Mouse (Mus musculus) intestine, embryonic 16.5 days (tissue): ENCODE data around the gene Fam83c. TPM values are rescaled to one million over a fixed set of nuclear protein-coding genes. Genes with fewer than 3 reads are reported as not detected.

Experiments
- ATAC-seq: fragments of 200-750 bp; cut with Nextera tagmentation; 2 replicates; pipeline ENCODE4 v1.8.0; 2017; ENCODE audit warnings: moderate TSS enrichment, moderate library complexity
- H3K27ac ChIP-seq: fragments of 300-500 bp; sonication (generic); 2 replicates; pipeline ENCODE4 v1.5.1; 2014; ENCODE audit warnings: mild to moderate bottlenecking, low read length
- H3K27me3 ChIP-seq: fragments of 300-500 bp; sonication (generic); replicated peaks from 2 replicates; pipeline ENCODE4 v1.6.1; 2014; ENCODE audit warnings: low read length, control low read depth, mixed read lengths; ENCODE audit not compliant: control insufficient read depth, insufficient read depth
- H3K36me3 ChIP-seq: fragments of 300-500 bp; sonication (generic); 2 replicates; pipeline ENCODE4 v1.6.1; 2014; ENCODE audit warnings: low read length, control low read depth; ENCODE audit not compliant: control insufficient read depth, insufficient read depth
- H3K4me1 ChIP-seq: fragments of 300-500 bp; sonication (generic); 2 replicates; pipeline ENCODE4 v1.6.1; 2014; ENCODE audit warnings: low read length, control low read depth, mixed read lengths; ENCODE audit not compliant: control insufficient read depth, insufficient read depth
- H3K4me2 ChIP-seq: fragments of 300-500 bp; sonication (generic); 2 replicates; pipeline ENCODE4 v1.6.1; 2014; ENCODE audit warnings: low read depth, low read length, control low read depth
- H3K4me3 ChIP-seq: fragments of 300-500 bp; sonication (generic); 2 replicates; pipeline ENCODE4 v1.5.1; 2014; ENCODE audit warnings: mild to moderate bottlenecking, low read length
- H3K9ac ChIP-seq: fragments of 300-500 bp; sonication (generic); 2 replicates; pipeline ENCODE4 v1.6.1; 2014; ENCODE audit warnings: low read depth, low read length
- H3K9me3 ChIP-seq: fragments of 300-500 bp; sonication (generic); 2 replicates; pipeline ENCODE4 v1.6.1; 2016; ENCODE audit warnings: low read length, control low read depth; ENCODE audit not compliant: control insufficient read depth
- WGBS: fragments of 180-500 bp; shearing (Covaris S2); extraction: QIAGEN DNeasy Blood & Tissue Kit; methylation state at CpG from one replicate; pipeline ENCODE4 v1.1.7; 2014; 5-methylcytosine and 5-hydroxymethylcytosine counted together
- polyA plus RNA-seq: library from polyadenylated mRNA; unstranded; fragments of >200 nt; fragmentation: Nextera tagmentation; extraction: Ambion mirVana; gene quantifications from 2 replicates; pipeline ENCODE4 v1.2.1, GENCODE M21; 2015

The Fam83c gene
- polyA plus RNA-seq, 1 experiment from 2014 or later = 0.35 TPM

DNA sequence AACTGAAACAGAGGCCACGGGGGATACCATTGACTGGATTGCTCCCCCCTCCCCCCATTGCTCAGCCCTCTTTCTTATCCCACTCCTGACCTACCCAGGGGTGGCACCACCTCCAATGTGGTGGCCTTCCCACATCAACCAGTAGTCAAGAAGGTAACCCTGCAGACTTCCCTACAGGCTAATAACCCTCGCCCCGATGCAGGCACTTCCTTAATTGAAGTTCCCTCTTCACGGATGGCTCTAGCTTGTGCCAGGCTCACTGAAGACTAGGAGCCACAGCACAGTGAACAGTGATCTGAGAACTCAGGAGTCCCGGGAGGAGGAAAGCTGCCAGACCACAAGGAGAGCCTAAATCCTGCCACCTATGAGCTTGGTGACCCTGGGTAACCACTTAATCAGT is 47.7 kb downstream of the Fam83c start:
- Histone ChIP-seq H3K9me3 (no peaks in the 10 kb centered on the region), H3K4me1 (no peaks in the 10 kb centered on the region), H3K4me2 (no peak overlapping the region), H3K27ac (no peak overlapping the region), H3K4me3 (no peak overlapping the region), H3K36me3 (no peaks in the 10 kb centered on the region), H3K27me3 (no peaks in the 10 kb centered on the region), H3K9ac (no peak overlapping the region)
- ATAC-seq = no peak
- 68% methylated on average over 5 of the region's 5 CpGs for WGBS

DNA sequence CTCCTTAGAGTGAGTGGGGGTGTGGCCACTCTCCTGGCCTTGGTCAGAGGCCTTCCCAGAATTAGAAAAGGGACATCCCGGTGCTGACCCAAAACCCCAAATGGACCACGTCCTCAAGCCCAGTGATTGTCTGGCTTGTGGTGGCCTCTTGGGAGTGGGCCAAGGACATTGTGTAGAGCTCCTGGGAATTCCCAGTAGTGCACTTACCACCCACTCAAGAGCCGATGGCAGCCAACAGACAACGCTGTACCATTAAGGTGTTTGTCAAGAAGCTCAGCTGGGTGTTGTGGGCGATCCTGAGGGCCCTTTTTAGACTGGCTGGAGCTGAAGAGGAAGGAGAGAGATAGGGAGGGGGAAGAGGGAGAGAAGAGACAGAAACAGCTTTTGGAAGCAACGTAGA is 50.1 kb downstream of the Fam83c start:
- H3K4me3 ChIP-seq = no peak overlapping the region
- no peaks in the 10 kb centered on the region for H3K36me3 ChIP-seq
- no peaks in the 10 kb centered on the region for H3K4me1 ChIP-seq
- H3K4me2 ChIP-seq = no peak overlapping the region
- H3K9me3 ChIP-seq = no peaks in the 10 kb centered on the region
- no peak overlapping the region for H3K9ac ChIP-seq
- no peak for ATAC-seq
- WGBS = 80% methylated on average over 6 of the region's 6 CpGs
- H3K27ac ChIP-seq = no peak overlapping the region
- H3K27me3 ChIP-seq = no peaks in the 10 kb centered on the region

DNA sequence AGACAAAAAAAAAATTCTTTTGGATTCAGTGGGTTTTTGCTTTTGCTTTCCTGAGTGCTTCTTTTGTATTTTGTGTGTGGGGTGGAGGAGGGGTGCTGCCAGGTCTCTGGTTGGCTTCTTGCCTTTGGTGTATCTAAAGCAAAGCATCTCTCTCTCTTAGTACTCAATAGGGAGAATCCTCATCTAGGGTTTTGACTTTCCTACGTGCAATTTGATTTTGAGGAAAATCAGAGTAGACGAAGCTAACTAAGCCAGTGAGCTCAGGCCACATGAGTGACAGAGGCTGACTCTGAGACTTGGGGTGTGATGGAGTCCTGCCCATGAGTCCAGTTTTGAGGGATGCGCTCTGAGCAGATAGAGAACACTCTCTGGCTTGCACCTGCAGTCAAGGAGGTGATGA is 55.1 kb downstream of the Fam83c start:
- ATAC-seq = no peak
- 81% methylated on average over 3 of the region's 3 CpGs for WGBS
- Histone ChIP-seq H3K9me3 (no peaks in the 10 kb centered on the region), H3K4me3 (no peak overlapping the region), H3K4me2 (no peak overlapping the region), H3K4me1 (0 out of 2 replicates have a peak, but pooled peaks cover 5% of the 10 kb centered on the region), H3K27me3 (peaks cover 19% of the 10 kb centered on the region; the same call in 1 of the 2 replicates), H3K9ac (no peak overlapping the region), H3K36me3 (no peaks in the 10 kb centered on the region), H3K27ac (no peak overlapping the region)

DNA sequence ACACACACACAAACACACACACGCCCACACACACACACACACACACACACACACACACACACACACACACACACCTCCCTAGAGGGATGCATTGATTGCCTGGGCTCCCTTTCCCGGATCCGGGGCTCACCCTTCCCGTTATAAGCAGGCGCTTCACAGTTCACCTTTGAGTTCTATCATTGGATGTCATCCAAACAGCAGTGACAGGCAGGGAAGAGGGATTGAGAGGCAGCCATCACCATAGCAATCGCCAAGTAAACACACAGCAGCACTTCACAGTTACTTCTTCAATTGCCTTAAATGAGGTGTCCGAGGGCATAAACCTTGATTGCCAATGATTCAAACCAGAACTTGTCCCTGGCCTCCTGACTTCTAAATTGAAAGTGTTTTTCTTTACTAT is 55.6 kb downstream of the Fam83c start:
- ATAC-seq = no peak
- Histone ChIP-seq H3K4me2 (no peak overlapping the region), H3K4me1 (0 out of 2 replicates have a peak, but pooled peaks cover 5% of the 10 kb centered on the region), H3K9ac (no peak overlapping the region), H3K27ac (no peak overlapping the region), H3K9me3 (no peaks in the 10 kb centered on the region), H3K27me3 (peaks cover 24% of the 10 kb centered on the region; the same call in 1 of the 2 replicates), H3K36me3 (no peaks in the 10 kb centered on the region), H3K4me3 (no peak overlapping the region)
- WGBS = 35% methylated on average over 7 of the region's 7 CpGs

DNA sequence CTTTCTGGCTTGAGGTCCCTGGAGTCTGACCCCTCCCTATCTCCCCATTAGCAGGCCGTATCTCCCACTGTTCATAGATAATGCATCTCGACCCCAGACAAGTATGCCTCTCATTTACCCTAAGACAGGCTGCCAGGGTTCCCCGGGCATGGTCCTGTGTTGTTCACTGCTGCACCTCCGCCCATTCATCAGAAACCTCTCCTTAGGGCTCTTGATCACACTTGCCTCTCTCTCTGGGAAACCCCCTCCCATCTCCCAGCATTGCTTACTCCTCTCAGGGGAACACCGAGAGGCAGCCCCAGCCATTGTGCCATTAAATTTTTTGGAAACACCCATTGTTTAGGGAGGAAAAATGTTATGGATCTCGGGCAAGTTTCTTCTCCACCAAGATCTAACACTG is 56.6 kb downstream of the Fam83c start:
- no peak overlapping the region for H3K9ac ChIP-seq
- ATAC-seq = no peak
- peaks cover 34% of the 10 kb centered on the region; the same call in 1 of the 2 replicates for H3K27me3 ChIP-seq
- H3K9me3 ChIP-seq = no peaks in the 10 kb centered on the region
- 0 out of 2 replicates have a peak, but pooled peaks cover 5% of the 10 kb centered on the region for H3K4me1 ChIP-seq
- H3K4me2 ChIP-seq = no peak overlapping the region
- H3K27ac ChIP-seq = no peak overlapping the region
- 67% methylated on average over 6 of the region's 6 CpGs for WGBS
- H3K4me3 ChIP-seq = no peak overlapping the region
- H3K36me3 ChIP-seq = no peaks in the 10 kb centered on the region

DNA sequence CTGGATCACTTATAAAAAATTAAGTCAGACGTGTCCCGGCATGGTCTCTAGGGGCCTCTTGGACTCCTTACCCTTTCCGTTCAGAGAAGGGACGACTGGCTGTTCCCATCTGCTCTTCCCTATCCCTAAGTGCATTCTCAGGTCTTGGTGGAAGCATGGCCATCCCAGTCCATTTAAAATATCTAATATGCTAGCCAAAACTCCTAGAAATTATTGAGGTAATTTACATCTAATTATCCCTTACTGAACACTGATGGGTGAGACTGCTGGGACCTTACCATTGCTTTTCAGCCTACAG is 57.0 kb downstream of the Fam83c start:
- Histone ChIP-seq H3K36me3 (no peaks in the 10 kb centered on the region), H3K4me2 (no peak overlapping the region), H3K9me3 (no peaks in the 10 kb centered on the region), H3K27me3 (peaks cover 36% of the 10 kb centered on the region; the same call in 1 of the 2 replicates), H3K4me1 (0 out of 2 replicates have a peak, but pooled peaks cover 5% of the 10 kb centered on the region), H3K27ac (no peak overlapping the region), H3K4me3 (no peak overlapping the region), H3K9ac (no peak overlapping the region)
- WGBS = 78% methylated on average over 4 of the region's 4 CpGs
- ATAC-seq = no peak

Other genes starting within 250 kb of the Fam83c start
- gene Gss, start 242.0 kb downstream of the Fam83c start, polyA plus RNA-seq = 143 and 158 TPM in 2 replicates
- gene Myh7b, start 223.6 kb downstream of the Fam83c start, polyA plus RNA-seq = 0.77 and 1.3 TPM in 2 replicates
- gene Trpc4ap, start 142.5 kb downstream of the Fam83c start, polyA plus RNA-seq = 99.3 and 103 TPM in 2 replicates
- gene Edem2, start 105.4 kb downstream of the Fam83c start, polyA plus RNA-seq = 85.7 and 94.6 TPM in 2 replicates
- not detected in 2 replicates for gene Gm17581, start 99.0 kb downstream of the Fam83c start, polyA plus RNA-seq
- 20.4 and 20.8 TPM in 2 replicates for gene Procr, start 83.7 kb downstream of the Fam83c start, polyA plus RNA-seq
- 0.18 and 0.21 TPM in 2 replicates for gene Mmp24, start 59.5 kb downstream of the Fam83c start, polyA plus RNA-seq
- 27.4 and 30.0 TPM in 2 replicates for gene BC029722, start 15.4 kb downstream of the Fam83c start, polyA plus RNA-seq
- 279 and 287 TPM in 2 replicates for gene Eif6, start 7.9 kb downstream of the Fam83c start, polyA plus RNA-seq
- gene Uqcc1, start 95.5 kb upstream of the Fam83c start, polyA plus RNA-seq = 84.5 and 92.8 TPM in 2 replicates
- gene Gm15557, start 105.9 kb upstream of the Fam83c start, polyA plus RNA-seq = 0.18 TPM in 1 of 2 replicates, not detected in the other
- 0.69 and 0.79 TPM in 2 replicates for gene Gdf5, start 110.5 kb upstream of the Fam83c start, polyA plus RNA-seq
- 11.1 and 12.7 TPM in 2 replicates for gene Cep250, start 121.6 kb upstream of the Fam83c start, polyA plus RNA-seq
- 1.7 and 1.9 TPM in 2 replicates for gene 6430550D23Rik, start 173.1 kb upstream of the Fam83c start, polyA plus RNA-seq
- 268 and 281 TPM in 2 replicates for gene Ergic3, start 173.2 kb upstream of the Fam83c start, polyA plus RNA-seq
- gene Fer1l4, start 218.1 kb upstream of the Fam83c start, polyA plus RNA-seq = 0.05 and 0.06 TPM in 2 replicates
- gene Spag4, start 230.3 kb upstream of the Fam83c start, polyA plus RNA-seq = 1.7 and 2.4 TPM in 2 replicates